Mouse (Mus musculus): ENCODE results near the gene Mcpt4.

DNA sequence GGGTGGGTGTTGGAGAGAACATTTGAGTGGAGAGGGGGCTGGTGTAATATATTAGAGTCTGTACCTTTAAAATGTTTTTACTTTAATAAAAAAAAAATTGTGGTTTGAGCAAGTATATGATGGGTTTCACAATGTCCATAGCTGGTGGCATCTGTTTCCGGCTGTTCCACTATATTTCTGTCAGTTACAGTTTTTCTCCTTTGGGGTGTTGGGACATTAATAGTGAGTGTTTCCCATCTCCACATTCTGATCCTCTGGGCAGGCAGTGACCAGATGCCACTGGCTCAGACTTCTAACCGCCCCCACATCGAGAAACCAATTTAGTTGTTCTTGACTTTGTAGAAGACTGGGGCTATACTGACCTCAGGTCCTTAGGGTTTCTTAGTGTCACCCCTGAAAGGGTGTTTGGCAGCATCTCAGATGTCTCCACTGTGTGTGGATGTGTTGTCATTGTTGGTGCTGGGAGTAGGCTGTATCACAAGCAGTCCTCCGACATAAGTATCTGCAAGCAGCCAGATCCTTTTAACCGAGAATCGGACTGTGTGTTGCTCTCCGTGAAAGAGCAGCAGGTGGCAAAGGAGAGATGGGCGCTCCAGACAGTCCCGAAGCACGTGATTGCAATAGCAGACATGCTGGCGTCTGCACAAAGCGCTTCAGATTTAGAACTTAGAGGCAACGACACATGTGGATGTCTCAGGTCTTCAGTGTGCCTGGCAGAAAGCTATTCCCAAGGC is 43.5 kb upstream of the Mcpt4 start:
- TF ChIP-seq POLR2A (IDR thresholded peaks at IDR 0.05; ENCODE audit: extremely low read depth, insufficient read depth, low read length) = no peak
- no peak for TF ChIP-seq CTCF (IDR thresholded peaks at IDR 0.05; ENCODE audit: low read depth, low read length)

All from liver, adult 2 months (tissue).